Mouse (Mus musculus): ENCODE results near the gene Ppp2r5a.

Ppp2r5a gene

DNA sequence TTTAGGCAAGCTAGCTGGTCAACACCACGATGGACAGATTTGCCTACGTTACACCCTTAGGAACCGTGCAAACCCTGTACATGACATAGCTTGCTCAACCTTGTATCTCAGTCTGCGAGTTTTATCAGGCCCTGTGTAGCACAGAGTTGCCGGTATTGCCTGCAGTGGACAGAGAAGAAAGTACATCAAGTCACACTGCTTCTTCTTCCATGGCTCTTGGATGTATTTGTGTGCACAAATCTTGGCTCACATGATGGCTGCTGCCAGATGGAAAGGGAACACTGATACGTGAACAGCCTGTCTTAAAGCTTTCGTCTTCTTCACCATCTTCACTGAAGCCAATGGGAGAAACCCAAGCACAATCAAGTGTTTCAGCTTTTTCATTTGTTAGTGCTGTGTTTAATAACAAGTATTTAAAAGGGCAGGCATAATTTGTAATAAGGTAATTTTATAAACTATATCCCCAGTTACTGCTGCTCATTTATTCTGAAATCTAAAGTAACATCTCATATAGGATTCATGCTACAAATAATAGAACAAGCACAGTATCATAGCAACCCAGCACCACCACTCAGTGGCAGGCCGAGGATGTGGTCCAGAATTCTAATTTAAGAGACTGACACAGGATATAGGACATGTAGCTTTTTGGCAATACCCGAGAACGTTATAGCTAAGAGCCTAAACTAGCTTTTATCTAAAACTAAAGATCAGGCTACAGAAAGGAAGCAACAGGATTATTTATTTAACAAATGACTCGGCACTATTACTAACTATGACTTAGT, 20.9 kb downstream of the Ppp2r5a start:
- DNase-seq (ENCODE audit: extremely low read depth, low read depth, low spot score) = no peak

DNA sequence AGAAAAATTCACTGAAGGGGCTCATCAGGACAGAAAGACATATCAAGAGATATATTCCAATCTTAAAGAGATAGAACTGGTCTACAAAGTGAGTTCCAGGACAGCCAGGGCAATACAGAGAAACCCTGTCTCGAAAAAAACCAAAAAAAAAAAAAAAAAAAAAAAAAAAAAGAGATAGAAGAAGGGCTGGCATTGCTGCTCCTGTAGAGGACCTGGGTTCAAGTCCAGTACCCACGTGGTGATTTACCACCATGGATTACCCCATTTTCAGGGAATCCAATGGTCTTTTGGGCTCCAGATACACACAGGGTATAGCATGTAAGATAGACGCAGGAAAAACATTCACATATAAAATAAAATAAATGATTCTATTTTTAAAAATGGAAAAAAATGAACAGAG, 22.2 kb downstream of the Ppp2r5a start:
- no peak for DNase-seq (ENCODE audit: extremely low read depth, low read depth, low spot score)

DNA sequence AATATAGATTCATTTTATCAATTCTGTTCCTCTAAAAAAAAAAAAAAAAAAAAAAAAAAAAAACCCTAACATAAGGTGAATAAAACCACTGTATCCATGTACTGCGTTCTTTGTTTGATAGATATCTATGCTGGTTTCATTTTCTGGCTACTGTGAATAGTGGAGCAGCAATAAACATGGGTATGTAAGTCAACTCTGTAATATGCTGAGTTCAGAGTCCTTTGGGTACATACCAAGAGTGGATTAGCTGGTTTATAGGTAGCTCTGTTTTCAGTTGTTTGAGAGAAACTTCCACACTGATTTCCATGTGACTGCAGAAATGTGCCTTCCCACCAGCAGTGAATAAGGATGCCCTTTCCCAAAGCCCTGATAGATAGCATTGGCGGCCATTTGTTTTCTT, 25.0 kb downstream of the Ppp2r5a start:
- no peak for DNase-seq (ENCODE audit: extremely low read depth, low read depth, low spot score)

DNA sequence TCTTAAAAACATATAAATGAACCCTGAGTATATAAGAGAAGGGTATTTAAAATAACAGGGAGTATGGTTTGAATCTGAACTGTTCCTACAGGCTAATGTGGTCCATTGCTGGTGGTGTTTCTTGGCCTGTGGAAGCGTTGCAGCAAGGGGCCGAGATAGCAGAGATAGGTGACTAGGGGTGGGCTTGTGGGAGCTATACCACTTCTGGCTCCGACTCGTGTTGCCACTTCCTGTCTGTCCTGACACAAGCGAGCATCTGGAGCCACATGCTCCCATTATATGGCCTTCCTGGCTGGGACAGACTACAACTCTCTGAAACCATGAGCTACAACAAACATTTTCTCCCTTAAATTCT, 27.5 kb downstream of the Ppp2r5a start:
- DNase-seq (ENCODE audit: extremely low read depth, low read depth, low spot score) = no peak

DNA sequence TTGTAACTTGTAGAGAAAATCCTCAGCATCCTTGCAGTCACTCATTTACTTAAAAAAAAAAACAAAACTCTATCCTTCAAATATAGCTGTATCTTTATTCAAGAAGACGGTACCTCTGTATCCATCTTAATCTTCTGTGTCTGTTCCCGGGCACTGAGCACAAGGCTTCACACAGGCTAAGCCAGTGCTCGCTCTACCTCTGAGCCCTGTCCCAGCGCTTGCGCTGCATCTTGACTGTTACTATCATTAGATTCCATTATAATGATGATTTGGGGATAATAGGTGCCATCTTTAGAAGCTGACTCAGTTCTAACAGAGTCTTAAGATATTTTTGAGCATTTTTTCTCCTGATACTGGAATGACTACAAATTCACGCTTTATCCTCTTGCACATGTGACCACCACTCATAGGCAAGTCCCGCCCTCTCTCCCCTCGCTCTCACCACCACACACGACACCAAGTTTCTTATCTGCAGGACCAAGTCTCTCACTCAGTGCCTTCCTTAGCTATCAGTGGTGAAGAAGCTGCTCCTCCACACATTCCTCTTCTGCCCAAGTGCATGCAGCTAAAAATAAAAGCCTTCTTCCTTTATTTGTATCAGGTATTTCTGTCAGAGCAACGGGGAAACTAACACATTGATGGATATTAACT, 28.0 kb downstream of the Ppp2r5a start:
- DNase-seq (ENCODE audit: extremely low read depth, low read depth, low spot score) = no peak

DNA sequence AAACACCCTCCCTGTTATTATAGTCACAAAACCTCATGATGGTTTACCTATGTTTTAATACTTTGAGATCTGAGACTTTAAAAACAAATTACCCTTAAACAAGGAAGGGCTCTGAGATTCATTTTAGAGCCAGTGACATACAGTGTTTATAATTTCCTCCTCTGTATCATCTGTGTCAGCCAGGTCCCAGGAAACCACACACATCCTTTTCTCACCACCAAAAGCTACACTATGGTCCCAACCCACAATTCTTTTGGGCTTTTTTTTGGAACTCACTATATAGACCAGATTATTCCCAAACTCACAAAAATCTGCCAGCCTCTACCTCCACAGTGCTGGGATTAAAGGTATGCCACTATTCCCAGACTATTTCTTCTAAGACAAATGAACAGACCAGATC, 33.9 kb downstream of the Ppp2r5a start:
- no peak for DNase-seq (ENCODE audit: extremely low read depth, low read depth, low spot score)

DNA sequence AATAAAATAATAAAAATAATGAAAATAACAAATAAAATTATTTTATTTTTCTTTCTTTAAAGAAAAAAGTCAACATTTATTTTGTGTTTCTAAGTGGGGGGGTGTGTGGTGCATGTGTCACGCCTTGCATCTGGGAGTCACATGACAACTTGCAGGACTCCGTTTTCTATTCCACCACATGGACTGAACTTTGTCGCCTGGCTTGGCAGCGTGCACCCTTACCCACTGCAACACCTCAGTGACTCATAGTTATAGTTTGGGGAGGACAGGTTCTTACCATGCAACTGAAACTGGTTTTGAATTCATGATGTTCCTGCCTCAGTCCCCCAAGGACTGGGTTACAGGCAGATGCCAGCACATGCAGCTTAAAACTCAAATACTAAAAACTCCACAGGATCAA, 34.9 kb downstream of the Ppp2r5a start:
- no peak for DNase-seq (ENCODE audit: extremely low read depth, low read depth, low spot score)

DNA sequence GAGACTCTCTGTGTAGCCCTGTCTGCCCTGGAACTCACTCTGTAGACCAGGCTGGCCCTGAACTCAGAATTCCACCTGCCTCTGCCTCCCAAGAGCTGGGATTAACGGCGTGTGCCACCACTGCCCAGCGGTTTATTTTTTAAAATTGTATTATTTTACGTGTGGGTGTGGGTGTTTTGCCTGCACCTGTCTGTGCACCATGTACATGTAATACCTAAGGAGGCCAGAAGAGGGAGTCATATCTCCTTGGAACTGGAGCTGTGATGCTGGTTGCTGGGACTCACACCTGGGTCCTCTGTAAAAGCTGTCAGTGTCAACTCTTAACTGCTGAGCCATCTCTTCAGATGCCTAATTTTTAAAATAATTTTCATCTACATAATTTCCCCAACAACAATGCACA, 38.6 kb downstream of the Ppp2r5a start:
- no peak for DNase-seq (ENCODE audit: extremely low read depth, low read depth, low spot score)

DNA sequence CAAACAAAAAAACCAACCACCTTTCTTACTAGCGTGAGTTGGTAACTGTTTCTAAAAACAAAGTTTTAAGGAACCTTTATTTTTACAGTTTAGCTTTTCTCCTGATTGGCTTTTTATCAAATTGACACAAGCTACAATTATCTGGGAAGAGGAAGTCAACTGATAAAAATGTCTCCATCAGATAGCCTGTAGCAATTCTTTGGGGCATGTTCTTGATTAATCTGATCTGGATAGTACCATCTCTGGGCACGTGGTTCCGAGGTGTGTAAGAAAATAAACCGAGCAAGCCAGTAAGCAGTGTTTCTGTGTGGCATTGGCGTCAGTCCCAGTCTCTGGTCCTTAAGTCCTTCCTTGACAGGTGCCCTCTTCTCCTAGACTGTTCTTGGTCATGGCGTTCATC, 40.7 kb downstream of the Ppp2r5a start:
- no peak for DNase-seq (ENCODE audit: extremely low read depth, low read depth, low spot score)

DNA sequence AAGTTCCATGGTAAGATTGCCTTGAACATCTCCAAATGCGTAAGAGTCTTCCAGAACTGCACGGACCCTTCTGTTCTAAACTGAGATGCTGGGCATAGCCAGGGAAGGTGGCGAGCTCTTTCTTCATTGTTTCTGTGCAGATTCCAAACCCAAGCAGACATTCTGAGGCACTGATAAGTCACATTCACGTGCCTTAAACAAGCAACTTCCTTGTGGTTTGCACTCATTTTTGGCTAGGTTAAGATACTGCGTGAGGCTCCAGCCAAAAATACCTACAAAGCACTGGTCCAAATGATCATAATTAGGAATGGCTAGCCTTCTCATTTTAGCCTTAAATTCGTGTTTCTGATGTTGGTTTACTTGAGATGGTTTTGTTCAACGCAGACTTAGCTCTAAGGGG, 43.6 kb downstream of the Ppp2r5a start:
- no peak for DNase-seq (ENCODE audit: extremely low read depth, low read depth, low spot score)

DNA sequence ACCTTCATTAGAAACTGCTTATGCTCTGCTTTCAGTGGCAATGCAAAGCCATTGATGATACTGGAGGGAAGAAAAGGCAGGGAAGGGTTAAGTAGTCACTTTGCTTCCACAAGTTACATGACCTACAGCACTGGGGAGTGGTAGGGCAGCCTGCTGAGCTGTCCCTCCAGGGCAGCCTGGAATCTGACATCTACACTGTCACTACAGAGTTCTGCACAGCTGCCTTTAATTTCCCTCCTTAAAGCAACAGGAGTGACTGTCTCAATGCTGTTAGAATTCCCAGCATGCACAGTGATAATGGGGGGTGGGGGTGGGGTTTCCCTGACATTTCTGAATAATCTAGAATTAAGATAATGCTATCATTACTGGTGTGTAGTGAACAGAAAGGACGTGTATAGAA, 46.1 kb downstream of the Ppp2r5a start:
- no peak for DNase-seq (ENCODE audit: extremely low read depth, low read depth, low spot score)

DNA sequence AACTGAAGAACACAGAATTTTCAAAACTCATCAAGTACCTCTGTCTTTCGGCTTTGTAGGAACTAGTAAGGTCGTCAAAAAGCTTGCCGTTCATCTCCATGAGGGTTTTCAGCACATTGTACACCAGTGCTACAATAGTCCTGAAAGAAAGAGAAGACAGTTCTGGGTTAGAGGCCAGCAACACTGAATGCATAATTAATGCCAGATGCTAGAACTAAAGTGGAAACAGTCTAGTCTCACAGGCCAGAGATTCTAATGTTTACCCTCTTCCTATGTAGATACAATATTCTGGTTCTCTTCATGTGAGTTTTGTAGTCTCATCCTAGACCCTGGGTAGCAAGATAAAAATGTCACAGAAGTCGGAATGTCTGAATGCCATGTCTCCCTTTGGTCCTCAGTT, 49.2 kb downstream of the Ppp2r5a start:
- no peak for DNase-seq (ENCODE audit: extremely low read depth, low read depth, low spot score)

DNA sequence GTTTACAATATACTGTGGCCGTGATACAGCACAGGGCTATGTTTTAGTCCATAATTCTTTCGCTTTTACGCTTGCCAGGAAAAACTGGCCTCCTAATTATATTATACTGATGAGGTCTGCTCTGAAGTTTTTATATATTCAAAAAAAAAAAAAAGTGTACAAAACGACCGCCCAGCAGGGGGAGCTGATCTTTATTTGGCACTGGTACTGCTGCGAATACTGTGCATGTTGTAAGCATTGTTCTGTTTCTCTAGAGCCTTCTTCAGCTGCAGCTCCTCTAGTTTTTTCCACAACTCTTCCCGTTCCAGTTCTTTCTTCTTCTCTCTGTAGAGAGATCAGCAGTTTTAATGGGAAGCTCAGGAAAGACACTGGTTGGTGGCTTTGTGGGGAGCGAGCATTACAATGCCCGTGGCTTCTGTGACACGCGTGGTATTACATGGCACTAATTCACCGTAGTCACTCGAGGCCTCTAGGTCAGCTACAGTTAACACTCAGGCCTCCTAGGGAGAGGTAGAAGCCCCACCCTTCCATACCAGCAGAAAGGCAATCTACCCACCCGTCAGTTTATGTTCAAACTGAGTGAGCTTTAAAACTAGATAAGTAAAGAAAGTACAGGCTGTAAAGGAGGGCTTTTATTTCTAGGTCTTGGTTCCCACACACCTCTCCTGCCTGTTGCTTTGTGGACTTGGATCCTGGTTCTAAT, 50.1 kb downstream of the Ppp2r5a start:
- DNase-seq (ENCODE audit: extremely low read depth, low read depth, low spot score) = no peak

DNA sequence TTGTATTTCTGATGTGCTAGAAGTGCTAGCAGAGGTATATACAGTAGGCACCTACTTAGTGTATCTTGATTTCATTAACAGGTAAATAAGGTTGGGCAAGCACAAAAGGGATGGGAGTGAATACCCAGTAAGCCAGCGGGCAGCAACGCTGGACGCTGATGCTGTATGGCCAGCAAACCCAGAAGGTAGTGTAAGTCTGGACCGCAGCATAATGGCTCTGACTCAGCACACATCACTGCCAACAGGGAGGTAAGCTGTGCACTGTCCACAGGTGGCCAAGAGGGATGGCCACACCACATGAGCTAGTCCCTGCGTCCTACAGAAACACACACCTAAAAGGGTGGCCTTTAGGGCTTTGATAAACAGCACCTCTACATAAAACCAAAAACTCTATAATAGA, 52.7 kb downstream of the Ppp2r5a start:
- DNase-seq (ENCODE audit: extremely low read depth, low read depth, low spot score) = no peak

DNA sequence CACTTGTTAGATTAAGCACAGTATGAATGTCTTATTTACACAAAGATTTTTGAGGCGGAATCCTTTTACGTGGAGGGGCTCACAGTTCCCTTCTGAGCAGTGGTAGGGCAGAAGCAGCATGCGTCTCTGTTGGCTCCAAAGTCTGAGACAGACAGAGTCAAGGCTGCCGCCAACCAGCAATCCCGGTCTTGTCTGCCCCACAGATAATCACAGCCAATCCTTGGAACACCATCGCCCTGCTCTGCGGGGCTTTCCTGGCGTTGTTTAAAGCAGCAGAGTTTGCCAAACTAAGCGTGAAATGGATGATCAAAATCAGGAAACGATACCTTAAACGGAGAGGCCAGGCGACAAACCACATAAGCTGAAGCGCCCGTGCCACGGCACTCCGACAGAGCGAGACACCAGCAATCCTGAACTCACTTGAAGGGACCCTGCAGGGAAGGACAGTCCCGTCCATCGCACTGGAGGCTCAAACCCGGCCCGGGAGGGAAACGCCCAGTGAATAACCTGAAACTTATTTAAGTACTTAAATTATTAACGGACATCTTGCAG, 53.5 kb downstream of the Ppp2r5a start:
- no peak for DNase-seq (ENCODE audit: extremely low read depth, low read depth, low spot score)

DNA sequence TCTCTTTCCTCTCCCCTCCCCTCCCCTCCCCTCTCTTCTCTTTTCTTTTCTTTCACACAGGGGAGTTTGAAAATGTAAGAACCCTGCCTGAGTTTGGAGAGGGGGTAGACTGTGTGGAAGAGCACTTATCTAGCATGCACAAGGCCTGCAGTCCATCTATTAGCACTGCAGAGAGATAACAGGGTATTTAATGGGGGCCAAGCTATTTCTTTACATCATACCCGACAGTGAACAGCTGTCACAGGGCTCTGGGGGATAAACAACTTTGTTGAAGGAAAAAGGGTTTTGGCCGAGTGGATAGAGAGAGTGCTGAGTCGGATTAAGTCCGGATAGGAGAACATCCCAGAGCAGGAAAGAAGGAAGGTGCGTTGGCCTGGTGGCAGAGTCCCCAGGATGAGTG, 54.1 kb downstream of the Ppp2r5a start:
- DNase-seq (ENCODE audit: extremely low read depth, low read depth, low spot score) = no peak

DNA sequence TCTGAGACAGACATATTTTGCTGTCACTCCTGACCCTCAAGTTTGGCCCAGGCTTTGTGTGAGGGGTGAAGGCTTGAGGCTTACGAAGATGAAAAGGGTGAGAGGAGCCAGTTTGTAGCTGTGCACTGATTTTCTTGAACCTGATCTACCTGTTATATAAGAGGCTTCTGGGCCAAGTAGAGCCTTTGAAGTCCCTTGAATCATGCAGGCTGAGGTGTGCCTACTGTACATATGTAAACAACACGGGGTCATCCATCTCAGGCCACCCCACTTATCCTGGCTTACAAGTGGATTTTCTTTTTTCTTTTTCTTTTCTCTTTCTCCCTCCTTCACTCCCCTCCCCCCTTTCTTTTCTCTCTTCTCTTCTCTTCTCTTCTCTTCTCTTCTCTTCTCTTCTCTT, 54.5 kb downstream of the Ppp2r5a start:
- no peak for DNase-seq (ENCODE audit: extremely low read depth, low read depth, low spot score)

DNA sequence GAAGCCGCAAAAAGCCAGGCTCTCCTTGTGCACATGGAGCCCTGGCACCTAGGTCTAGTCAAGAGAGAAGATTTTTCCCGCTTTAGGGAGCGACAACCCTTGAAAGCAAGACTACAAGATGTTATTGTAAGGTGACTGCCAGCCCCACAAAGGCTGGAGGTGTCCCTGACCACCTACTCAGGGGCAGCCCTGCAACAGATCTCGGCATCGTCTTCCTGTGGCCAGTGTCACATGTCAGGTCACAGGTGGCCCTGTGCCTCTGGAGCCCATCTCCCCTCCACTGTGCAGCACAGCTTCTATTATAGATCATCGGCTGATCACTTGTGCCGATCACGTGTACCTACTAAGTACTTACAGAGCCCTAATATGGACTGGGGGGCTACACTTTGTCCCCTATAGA, 55.5 kb downstream of the Ppp2r5a start:
- DNase-seq (ENCODE audit: extremely low read depth, low read depth, low spot score) = no peak

DNA sequence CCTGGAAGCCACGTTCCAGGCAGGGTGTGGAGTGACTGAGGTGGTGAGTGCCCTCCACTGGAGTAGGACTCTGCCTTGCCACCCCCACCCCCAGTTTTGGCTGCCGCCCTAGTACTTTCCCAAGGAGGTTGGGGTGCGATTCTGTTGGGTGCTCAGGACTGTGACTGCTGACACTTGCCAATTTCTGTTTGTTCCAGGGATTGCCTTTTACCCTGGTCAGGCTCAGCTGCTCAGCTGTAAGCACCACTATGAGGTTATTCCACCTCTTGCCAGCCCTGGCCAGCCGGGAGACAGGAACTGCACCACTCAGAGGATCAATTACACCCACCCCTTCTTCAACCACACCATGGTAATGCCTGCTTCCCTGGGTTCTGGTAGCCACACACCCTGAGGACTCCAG, 62.5 kb downstream of the Ppp2r5a start:
- no peak for DNase-seq (ENCODE audit: extremely low read depth, low read depth, low spot score)

DNA sequence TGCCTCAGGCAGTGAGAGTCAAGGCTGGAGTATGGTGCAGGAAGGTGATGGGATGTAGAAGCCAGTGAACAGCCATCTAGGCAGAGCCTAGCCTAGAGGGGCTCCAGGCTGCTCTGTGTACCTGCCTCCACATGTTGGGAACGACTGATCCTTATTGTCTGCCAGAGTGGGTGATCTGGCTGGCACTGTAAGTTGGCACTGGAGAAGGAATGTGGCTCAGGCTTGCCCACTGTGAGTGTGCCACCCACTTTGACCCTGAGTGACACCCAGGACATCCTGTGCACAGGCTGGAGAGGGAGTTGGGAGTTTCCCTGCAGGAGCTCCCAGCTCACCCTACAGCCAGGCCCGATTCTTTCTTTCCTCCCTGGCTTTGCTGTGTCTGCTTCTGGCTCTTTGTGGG, 63.2 kb downstream of the Ppp2r5a start:
- DNase-seq (ENCODE audit: extremely low read depth, low read depth, low spot score) = peak; percentile 70

DNA sequence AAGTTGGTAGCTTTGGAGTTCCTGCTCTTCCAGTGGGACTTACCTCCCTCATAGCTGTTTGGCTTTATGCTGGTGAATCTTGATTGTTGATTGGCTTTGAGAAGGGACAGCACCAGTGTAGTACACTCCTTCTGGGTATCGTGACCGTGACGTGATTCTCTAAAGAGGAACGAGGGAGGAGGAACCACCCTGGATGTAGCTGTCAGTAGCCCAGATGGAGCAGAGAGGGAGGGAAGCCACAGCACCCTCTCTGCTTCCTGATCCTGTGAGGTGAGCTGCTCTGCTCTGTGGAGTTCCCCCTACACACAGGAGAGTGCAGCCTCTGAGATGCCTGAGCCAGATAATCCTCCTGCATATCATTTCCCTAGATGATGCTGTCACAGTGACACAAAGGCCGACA, 68.6 kb downstream of the Ppp2r5a start:
- DNase-seq (ENCODE audit: extremely low read depth, low read depth, low spot score) = no peak

DNA sequence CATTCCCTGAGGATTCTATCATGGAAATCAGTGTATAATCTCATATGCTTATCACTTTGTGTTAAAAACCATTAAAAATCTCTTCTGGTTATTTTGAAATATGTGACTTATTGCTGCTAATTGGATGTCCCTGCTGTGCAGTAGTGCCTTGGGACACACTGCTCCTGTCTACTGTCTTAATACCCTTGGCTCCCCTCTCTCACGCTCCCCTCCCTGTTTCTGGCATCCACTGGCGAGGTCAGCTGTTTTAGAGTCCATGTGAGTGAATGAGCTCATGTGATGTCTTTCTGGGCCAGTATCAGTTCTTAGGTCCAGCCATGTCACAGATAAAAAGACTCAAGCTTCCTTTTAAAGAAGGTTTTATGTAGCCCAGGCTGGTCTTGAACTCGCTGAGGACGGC, 72.7 kb downstream of the Ppp2r5a start:
- DNase-seq (ENCODE audit: extremely low read depth, low read depth, low spot score) = no peak

All from fat pad, adult 2 months (tissue).